Mouse (Mus musculus) liver, embryonic 16.5 days (tissue): Measurements from ENCODE around the gene Lrrc9. TPM values are rescaled to one million over a fixed set of nuclear protein-coding genes. Genes with fewer than 3 reads are reported as not detected.

Source experiments
- ATAC-seq: fragments of 200-750 bp; cut with Nextera tagmentation; 2 replicates; pipeline ENCODE4 v1.8.0; 2017; ENCODE audit warnings: low read depth, mild to moderate bottlenecking, moderate number of reproducible peaks, moderate library complexity
- H3K27ac ChIP-seq: fragments of 300-500 bp; sonication (generic); 2 replicates; pipeline ENCODE4 v1.5.1; 2014; ENCODE audit warnings: mild to moderate bottlenecking, low read length
- H3K27me3 ChIP-seq: fragments of 300-500 bp; sonication (generic); 2 replicates; pipeline ENCODE4 v1.6.1; 2014; ENCODE audit warnings: low read depth, low read length, mixed read lengths; ENCODE audit not compliant: control insufficient read depth, insufficient read depth
- H3K36me3 ChIP-seq: fragments of 300-500 bp; sonication (generic); 2 replicates; pipeline ENCODE4 v1.6.1; 2014; ENCODE audit warnings: mild to moderate bottlenecking; ENCODE audit not compliant: control insufficient read depth, insufficient read depth
- H3K4me1 ChIP-seq: fragments of 300-500 bp; sonication (generic); 2 replicates; pipeline ENCODE4 v1.6.1; 2014; ENCODE audit warnings: low read depth, low read length, mixed read lengths; ENCODE audit not compliant: control insufficient read depth
- H3K4me2 ChIP-seq: fragments of 300-500 bp; sonication (generic); 2 replicates; pipeline ENCODE4 v1.6.1; 2014; ENCODE audit warnings: low read depth, low read length, mixed read lengths
- H3K4me3 ChIP-seq: fragments of 300-500 bp; sonication (generic); 2 replicates; pipeline ENCODE4 v1.5.1; 2014; ENCODE audit warnings: low read depth, mild to moderate bottlenecking, low read length
- H3K9ac ChIP-seq: fragments of 300-500 bp; sonication (generic); 2 replicates; pipeline ENCODE4 v1.6.1; 2014; ENCODE audit warnings: low read depth, low read length
- H3K9me3 ChIP-seq: fragments of 300-500 bp; sonication (generic); replicated peaks from 2 replicates; pipeline ENCODE4 v1.6.1; 2016; ENCODE audit warnings: low read length; ENCODE audit not compliant: control insufficient read depth
- WGBS: fragments of 180-500 bp; shearing (Covaris S2); extraction: QIAGEN DNeasy Blood & Tissue Kit; methylation state at CpG from one replicate; pipeline ENCODE4 v1.1.7; 2014; ENCODE audit not compliant: insufficient replicate concordance; 5-methylcytosine and 5-hydroxymethylcytosine counted together
- polyA plus RNA-seq: library from polyadenylated mRNA; unstranded; fragments of >200 nt; fragmentation: Nextera tagmentation; extraction: Ambion mirVana; gene quantifications from 2 replicates; pipeline ENCODE4 v1.2.1, GENCODE M21; 2015

Lrrc9 gene
- polyA plus RNA-seq, 1 experiment from 2014 or later = 0.04 TPM

- H3K27ac ChIP-seq = no peak overlapping the region
- no peaks in the 10 kb centered on the region for H3K9me3 ChIP-seq
- no peak overlapping the region for H3K4me3 ChIP-seq
- 39% methylated on average over 3 of the region's 3 CpGs for WGBS
- H3K9ac ChIP-seq = no peak overlapping the region
- no peaks in the 10 kb centered on the region for H3K27me3 ChIP-seq
- ATAC-seq = no peak
- H3K36me3 ChIP-seq = no peaks in the 10 kb centered on the region
- peaks cover 2% of the 10 kb centered on the region for H3K4me1 ChIP-seq
- H3K4me2 ChIP-seq = no peak overlapping the region
Observed at GRCm38 (mm10) chr12:72491063-72491719, 49.5 kb downstream of the Lrrc9 start.

GRCm38 (mm10) chr12:72496866-72497600 is 55.4 kb downstream of the Lrrc9 start:
- no peaks in the 10 kb centered on the region for H3K9me3 ChIP-seq
- no peak overlapping the region for H3K4me2 ChIP-seq
- WGBS = 63% methylated on average over 12 of the region's 12 CpGs
- H3K4me3 ChIP-seq = no peak overlapping the region
- no peaks in the 10 kb centered on the region for H3K27me3 ChIP-seq
- H3K4me1 ChIP-seq = no peaks in the 10 kb centered on the region
- H3K36me3 ChIP-seq = no peaks in the 10 kb centered on the region
- ATAC-seq = no peak
- H3K9ac ChIP-seq = no peak overlapping the region
- H3K27ac ChIP-seq = no peak overlapping the region

- no peak overlapping the region for H3K4me2 ChIP-seq
- ATAC-seq = no peak
- H3K4me1 ChIP-seq = no peaks in the 10 kb centered on the region
- WGBS = 75% methylated on average over 7 of the region's 7 CpGs
- H3K4me3 ChIP-seq = no peak overlapping the region
- H3K27me3 ChIP-seq = no peaks in the 10 kb centered on the region
- H3K27ac ChIP-seq = no peak overlapping the region
- no peaks in the 10 kb centered on the region for H3K9me3 ChIP-seq
- no peaks in the 10 kb centered on the region for H3K36me3 ChIP-seq
- no peak overlapping the region for H3K9ac ChIP-seq
Observed at GRCm38 (mm10) chr12:72509606-72510005, 67.9 kb downstream of the Lrrc9 start.

- no peaks in the 10 kb centered on the region for H3K9me3 ChIP-seq
Observed at GRCm38 (mm10) chr12:72515446-72515845, 73.8 kb downstream of the Lrrc9 start.

GRCm38 (mm10) chr12:72518114-72518728 is 76.6 kb downstream of the Lrrc9 start:
- Histone ChIP-seq H3K27ac (no peak overlapping the region), H3K4me2 (no peak overlapping the region), H3K4me1 (no peaks in the 10 kb centered on the region), H3K36me3 (no peaks in the 10 kb centered on the region), H3K27me3 (no peaks in the 10 kb centered on the region), H3K9me3 (no peaks in the 10 kb centered on the region), H3K9ac (no peak overlapping the region), H3K4me3 (no peak overlapping the region)
- 77% methylated on average over 12 of the region's 12 CpGs for WGBS
- ATAC-seq = no peak

More at GRCm38 (mm10) chr12:72515446-72515845, 73.8 kb downstream of the Lrrc9 start:
- H3K27me3 ChIP-seq = no peaks in the 10 kb centered on the region
- WGBS = 51% methylated on average over 3 of the region's 3 CpGs
- H3K36me3 ChIP-seq = no peaks in the 10 kb centered on the region
- no peak overlapping the region for H3K4me3 ChIP-seq
- no peak overlapping the region for H3K9ac ChIP-seq
- ATAC-seq = no peak
- H3K4me1 ChIP-seq = no peaks in the 10 kb centered on the region
- H3K27ac ChIP-seq = no peak overlapping the region
- H3K4me2 ChIP-seq = no peak overlapping the region

- Histone ChIP-seq H3K4me2 (no peak overlapping the region), H3K27me3 (no peaks in the 10 kb centered on the region), H3K4me3 (no peak overlapping the region), H3K9ac (no peak overlapping the region), H3K4me1 (no peaks in the 10 kb centered on the region), H3K9me3 (no peaks in the 10 kb centered on the region), H3K27ac (no peak overlapping the region), H3K36me3 (no peaks in the 10 kb centered on the region)
- WGBS = 71% methylated on average over 9 of the region's 9 CpGs
- ATAC-seq = no peak
Observed at GRCm38 (mm10) chr12:72519352-72519751, 77.7 kb downstream of the Lrrc9 start.

- no peaks in the 10 kb centered on the region for H3K36me3 ChIP-seq
- H3K4me3 ChIP-seq = no peak overlapping the region
- no peak overlapping the region for H3K27ac ChIP-seq
- no peaks in the 10 kb centered on the region for H3K9me3 ChIP-seq
- 38% methylated on average over 5 of the region's 5 CpGs for WGBS
- ATAC-seq = peak; percentile 47; the same call in 1 of the 2 replicates
- H3K4me2 ChIP-seq = no peak overlapping the region
- no peak overlapping the region for H3K9ac ChIP-seq
- H3K4me1 ChIP-seq = no peaks in the 10 kb centered on the region
- no peaks in the 10 kb centered on the region for H3K27me3 ChIP-seq
Observed at GRCm38 (mm10) chr12:72519855-72520254, 78.2 kb downstream of the Lrrc9 start.

- H3K4me3 ChIP-seq = no peak overlapping the region
- H3K27ac ChIP-seq = no peak overlapping the region
- no peaks in the 10 kb centered on the region for H3K36me3 ChIP-seq
- no peaks in the 10 kb centered on the region; the same call in 1 of the 2 replicates for H3K4me1 ChIP-seq
- ATAC-seq = no peak
- no peak overlapping the region for H3K9ac ChIP-seq
- H3K9me3 ChIP-seq = no peaks in the 10 kb centered on the region
- H3K27me3 ChIP-seq = no peaks in the 10 kb centered on the region
- no peak overlapping the region for H3K4me2 ChIP-seq
- 1% methylated on average over 2 of the region's 2 CpGs for WGBS
Observed at GRCm38 (mm10) chr12:72520645-72521044, 79.0 kb downstream of the Lrrc9 start.

- H3K4me1 ChIP-seq = no peaks in the 10 kb centered on the region; the same call in 1 of the 2 replicates
- no peak overlapping the region for H3K4me2 ChIP-seq
- 0 out of 2 replicates have a peak, but pooled peaks have one; percentile 27 for ATAC-seq
- H3K9me3 ChIP-seq = no peaks in the 10 kb centered on the region
- no peak overlapping the region for H3K27ac ChIP-seq
- no peaks in the 10 kb centered on the region for H3K27me3 ChIP-seq
- no peak overlapping the region for H3K4me3 ChIP-seq
- H3K9ac ChIP-seq = no peak overlapping the region
- 26% methylated on average over 4 of the region's 4 CpGs for WGBS
- no peaks in the 10 kb centered on the region for H3K36me3 ChIP-seq
Observed at GRCm38 (mm10) chr12:72525588-72525987, 83.9 kb downstream of the Lrrc9 start.
